Mouse (Mus musculus): ENCODE results near the gene Clic4. TPM values are rescaled to one million over a fixed set of nuclear protein-coding genes. Genes with fewer than 3 reads are reported as not detected.
"Not testable (repeated sequence)": the region's sequence is repeated elsewhere in the genome, so short reads cannot be mapped to it uniquely, and the experiment has no call there.

Clic4 gene
- polyA plus RNA-seq, 1 experiment from 2014 or later = 254 TPM

- H3K4me2 ChIP-seq = no peak overlapping the region
- H3K9me3 ChIP-seq (replicated peaks) = no peaks in the 10 kb centered on the region
- ATAC-seq (replicated peaks; ENCODE audit: insufficient number of reproducible peaks, insufficient read depth, low FRiP score, low read depth) = no peak
- H3K27me3 ChIP-seq = peaks cover 34% of the 10 kb centered on the region
- H3K4me3 ChIP-seq = no peak overlapping the region
- no peaks in the 10 kb centered on the region for H3K36me3 ChIP-seq
- H3K4me1 ChIP-seq (replicated peaks) = peaks cover 22% of the 10 kb centered on the region
- H3K9ac ChIP-seq = no peak overlapping the region
- no peak overlapping the region for H3K27ac ChIP-seq
- WGBS = 59% methylated on average over 5 of the region's 5 CpGs
Observed at GRCm38 (mm10) chr4:135204666-135205065, 67.9 kb downstream of the Clic4 start.

GRCm38 (mm10) chr4:135203806-135204560, 68.6 kb downstream of the Clic4 start:
- Histone ChIP-seq H3K4me1 (replicated peaks) (peaks cover 22% of the 10 kb centered on the region), H3K27me3 (peaks cover 34% of the 10 kb centered on the region), H3K9me3 (replicated peaks) (no peaks in the 10 kb centered on the region), H3K36me3 (no peaks in the 10 kb centered on the region), H3K4me2 (peak overlapping the region; percentile 75), H3K9ac (peak overlapping the region; percentile 23; the same call in 1 of the 2 replicates), H3K27ac (no peak overlapping the region; the same call in 1 of the 2 replicates), H3K4me3 (peak overlapping the region; percentile 47)
- ATAC-seq (replicated peaks; ENCODE audit: insufficient number of reproducible peaks, insufficient read depth, low FRiP score, low read depth) = no peak
- 22% methylated on average over 17 of the region's 17 CpGs for WGBS

- Histone ChIP-seq H3K4me1 (replicated peaks) (peaks cover 22% of the 10 kb centered on the region), H3K27ac (no peak overlapping the region), H3K4me2 (peak overlapping the region; percentile 75), H3K9ac (0 out of 2 replicates have a peak overlapping the region, but pooled peaks have one; percentile 23), H3K4me3 (peak overlapping the region; percentile 47), H3K36me3 (no peaks in the 10 kb centered on the region), H3K27me3 (peaks cover 34% of the 10 kb centered on the region), H3K9me3 (replicated peaks) (no peaks in the 10 kb centered on the region)
- ATAC-seq (replicated peaks; ENCODE audit: insufficient number of reproducible peaks, insufficient read depth, low FRiP score, low read depth) = no peak
- 4% methylated on average over 14 of the region's 14 CpGs for WGBS
Observed at GRCm38 (mm10) chr4:135203279-135203678, 69.3 kb downstream of the Clic4 start.

GRCm38 (mm10) chr4:135201771-135202170, 70.8 kb downstream of the Clic4 start:
- H3K27me3 ChIP-seq = peaks cover 38% of the 10 kb centered on the region
- ATAC-seq (replicated peaks; ENCODE audit: insufficient number of reproducible peaks, insufficient read depth, low FRiP score, low read depth) = no peak
- 61% methylated on average over 16 of the region's 16 CpGs for WGBS

GRCm38 (mm10) chr4:135197857-135198256, 74.8 kb downstream of the Clic4 start:
- no peaks in the 10 kb centered on the region for H3K9me3 ChIP-seq (replicated peaks)
- no peak for ATAC-seq (replicated peaks; ENCODE audit: insufficient number of reproducible peaks, insufficient read depth, low FRiP score, low read depth)
- no peak overlapping the region for H3K9ac ChIP-seq
- H3K27me3 ChIP-seq = peaks cover 24% of the 10 kb centered on the region; the same call in 1 of the 2 replicates
- H3K4me2 ChIP-seq = no peak overlapping the region
- 0 out of 2 replicates have a peak, but pooled peaks cover 2% of the 10 kb centered on the region for H3K4me1 ChIP-seq (replicated peaks)
- 74% methylated on average over 8 of the region's 8 CpGs for WGBS
- H3K4me3 ChIP-seq = no peak overlapping the region
- no peak overlapping the region for H3K27ac ChIP-seq
- H3K36me3 ChIP-seq = no peaks in the 10 kb centered on the region

More at GRCm38 (mm10) chr4:135201771-135202170, 70.8 kb downstream of the Clic4 start:
- H3K9me3 ChIP-seq (replicated peaks) = no peaks in the 10 kb centered on the region
- peaks cover 22% of the 10 kb centered on the region for H3K4me1 ChIP-seq (replicated peaks)
- H3K4me3 ChIP-seq = no peak overlapping the region
- no peak overlapping the region for H3K27ac ChIP-seq
- no peak overlapping the region for H3K4me2 ChIP-seq
- no peak overlapping the region for H3K9ac ChIP-seq
- H3K36me3 ChIP-seq = no peaks in the 10 kb centered on the region

- H3K36me3 ChIP-seq = no peaks in the 10 kb centered on the region
- no peaks in the 10 kb centered on the region for H3K9me3 ChIP-seq (replicated peaks)
- no peak overlapping the region for H3K27ac ChIP-seq
- H3K4me3 ChIP-seq = no peak overlapping the region
- no peaks in the 10 kb centered on the region for H3K4me1 ChIP-seq (replicated peaks)
- 64% methylated on average over 5 of the region's 5 CpGs for WGBS
- H3K9ac ChIP-seq = no peak overlapping the region
- ATAC-seq (replicated peaks; ENCODE audit: insufficient number of reproducible peaks, insufficient read depth, low FRiP score, low read depth) = no peak
- H3K4me2 ChIP-seq = no peak overlapping the region
- 0 out of 2 replicates have a peak, but pooled peaks cover 12% of the 10 kb centered on the region for H3K27me3 ChIP-seq
Observed at GRCm38 (mm10) chr4:135192841-135193240, 79.8 kb downstream of the Clic4 start.

- Histone ChIP-seq H3K4me2 (no peak overlapping the region), H3K36me3 (no peaks in the 10 kb centered on the region), H3K9ac (no peak overlapping the region), H3K27me3 (0 out of 2 replicates have a peak, but pooled peaks cover 9% of the 10 kb centered on the region), H3K4me3 (no peak overlapping the region), H3K27ac (no peak overlapping the region), H3K4me1 (replicated peaks) (no peaks in the 10 kb centered on the region), H3K9me3 (replicated peaks) (no peaks in the 10 kb centered on the region)
- ATAC-seq (replicated peaks; ENCODE audit: insufficient number of reproducible peaks, insufficient read depth, low FRiP score, low read depth) = no peak
- WGBS = 74% methylated on average over 11 of the region's 11 CpGs
Observed at GRCm38 (mm10) chr4:135191604-135192003, 81.0 kb downstream of the Clic4 start.

- 57% methylated on average over 1 of the region's 1 CpGs for WGBS
- no peaks in the 10 kb centered on the region for H3K4me1 ChIP-seq (replicated peaks)
- 0 out of 2 replicates have a peak, but pooled peaks cover 9% of the 10 kb centered on the region for H3K27me3 ChIP-seq
Observed at GRCm38 (mm10) chr4:135191185-135191584, 81.4 kb downstream of the Clic4 start.

GRCm38 (mm10) chr4:135190364-135190763, 82.2 kb downstream of the Clic4 start:
- Histone ChIP-seq H3K4me3 (no peak overlapping the region), H3K4me2 (no peak overlapping the region), H3K9me3 (replicated peaks) (no peaks in the 10 kb centered on the region), H3K9ac (no peak overlapping the region), H3K36me3 (no peaks in the 10 kb centered on the region), H3K27ac (no peak overlapping the region), H3K27me3 (0 out of 2 replicates have a peak, but pooled peaks cover 9% of the 10 kb centered on the region), H3K4me1 (replicated peaks) (no peaks in the 10 kb centered on the region)
- ATAC-seq (replicated peaks; ENCODE audit: insufficient number of reproducible peaks, insufficient read depth, low FRiP score, low read depth) = no peak
- WGBS = 97% methylated on average over 1 of the region's 1 CpGs

More at GRCm38 (mm10) chr4:135191185-135191584, 81.4 kb downstream of the Clic4 start:
- no peaks in the 10 kb centered on the region for H3K9me3 ChIP-seq (replicated peaks)
- no peak overlapping the region for H3K4me3 ChIP-seq
- H3K4me2 ChIP-seq = no peak overlapping the region
- H3K27ac ChIP-seq = no peak overlapping the region
- H3K36me3 ChIP-seq = no peaks in the 10 kb centered on the region
- no peak for ATAC-seq (replicated peaks; ENCODE audit: insufficient number of reproducible peaks, insufficient read depth, low FRiP score, low read depth)
- no peak overlapping the region for H3K9ac ChIP-seq

- no peak overlapping the region for H3K4me2 ChIP-seq
- no peak for ATAC-seq (replicated peaks; ENCODE audit: insufficient number of reproducible peaks, insufficient read depth, low FRiP score, low read depth)
Observed at GRCm38 (mm10) chr4:135189452-135190008, 83.1 kb downstream of the Clic4 start.

GRCm38 (mm10) chr4:135184277-135184676, 88.3 kb downstream of the Clic4 start:
- H3K4me1 ChIP-seq (replicated peaks); H3K36me3 ChIP-seq; H3K9ac ChIP-seq; H3K27me3 ChIP-seq; ATAC-seq (replicated peaks; ENCODE audit: insufficient number of reproducible peaks, insufficient read depth, low FRiP score, low read depth); H3K4me2 ChIP-seq; H3K4me3 ChIP-seq; H3K9me3 ChIP-seq (replicated peaks); H3K27ac ChIP-seq: not testable (repeated sequence)
- 93% methylated on average over 8 of the region's 13 CpGs for WGBS

More at GRCm38 (mm10) chr4:135189452-135190008, 83.1 kb downstream of the Clic4 start:
- Histone ChIP-seq H3K9me3 (replicated peaks) (no peaks in the 10 kb centered on the region), H3K27ac (no peak overlapping the region), H3K36me3 (no peaks in the 10 kb centered on the region), H3K4me1 (replicated peaks) (no peaks in the 10 kb centered on the region), H3K9ac (no peak overlapping the region), H3K4me3 (no peak overlapping the region), H3K27me3 (0 out of 2 replicates have a peak, but pooled peaks cover 8% of the 10 kb centered on the region)
- 71% methylated on average over 12 of the region's 12 CpGs for WGBS
